Mouse (Mus musculus) thymus, adult 18-20 months (tissue): ENCODE measurements around the gene Bag5.
"Not testable (repeated sequence)": the region's sequence is repeated elsewhere in the genome, so short reads cannot be mapped to it uniquely, and the experiment has no call there.

Experiments
- DNase-seq, 2 experiments: peaks; one replicate each; pipeline ENCODE4 v3.0.0; 2022; ENCODE audit warnings: mixed read lengths in 2 of 2

Bag5 gene

DNA sequence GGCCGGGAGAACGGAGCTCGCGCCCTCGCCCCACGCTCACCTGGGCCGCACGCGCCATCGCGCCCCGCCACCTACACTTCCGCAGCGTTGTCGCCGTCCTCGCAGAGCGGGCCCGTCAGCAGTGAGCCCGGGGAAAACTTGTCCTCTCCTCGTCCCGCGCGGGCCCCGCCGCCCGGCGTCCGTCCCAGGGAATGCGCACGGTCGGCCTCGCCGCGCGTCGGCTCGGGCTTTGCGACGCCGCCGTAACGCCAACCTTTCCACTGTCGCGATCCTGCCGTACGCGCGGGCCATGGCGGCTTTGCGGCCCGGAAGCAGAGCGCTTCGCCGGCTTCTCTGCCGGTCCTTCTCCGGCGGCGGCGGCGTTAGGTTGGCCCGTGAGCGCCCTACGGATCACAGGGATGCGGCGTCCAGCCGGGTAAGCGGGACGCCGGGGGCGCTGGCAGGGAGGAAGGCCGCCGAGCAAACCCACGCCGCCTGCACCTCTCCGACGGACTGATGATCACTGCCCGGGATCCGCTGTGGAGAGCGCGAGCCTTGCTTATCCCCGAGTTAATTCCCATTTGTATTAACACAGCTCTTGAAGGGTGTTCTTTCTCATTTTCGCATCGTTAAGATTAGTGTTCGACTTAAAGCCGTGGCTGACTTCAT lies at the start of gene Bag5, which contains the start of gene Apopt1:
Gene Bag5 (minus strand): TSS at position 254 of the 648 bp plus-strand sequence.
Gene Apopt1 (plus strand): TSS at position 258 of the 648 bp plus-strand sequence.
- peak; percentile 88 for DNase-seq

DNA sequence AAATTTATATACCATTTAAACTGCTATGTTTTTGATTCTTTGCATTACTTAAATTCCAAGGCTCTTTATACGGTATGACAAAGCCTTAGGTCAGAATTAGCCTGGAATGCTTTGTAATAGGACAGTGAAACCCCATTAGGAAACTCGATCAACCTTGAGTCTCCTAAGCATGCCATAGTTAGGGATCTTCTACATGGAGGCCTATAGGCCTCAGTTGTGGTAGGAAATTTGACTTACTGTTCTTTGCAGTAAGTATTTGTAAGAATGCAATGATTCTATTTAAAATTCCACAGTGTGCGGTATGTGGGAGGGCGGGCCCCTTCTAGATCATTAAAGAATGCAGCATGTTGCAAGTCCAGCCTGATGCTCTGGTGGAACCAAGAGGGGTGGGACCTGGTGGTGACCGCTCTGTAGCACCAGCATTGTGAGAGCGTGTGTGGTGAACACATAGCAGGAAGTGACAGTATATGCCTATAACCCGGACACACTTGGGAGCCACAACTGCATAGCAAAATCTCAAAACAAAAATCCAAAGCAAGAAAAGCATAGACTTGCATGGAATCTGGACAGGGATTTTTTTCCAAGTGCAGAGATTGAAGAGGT lies 47.4 kb upstream of the Bag5 start:
- no peak for DNase-seq

DNA sequence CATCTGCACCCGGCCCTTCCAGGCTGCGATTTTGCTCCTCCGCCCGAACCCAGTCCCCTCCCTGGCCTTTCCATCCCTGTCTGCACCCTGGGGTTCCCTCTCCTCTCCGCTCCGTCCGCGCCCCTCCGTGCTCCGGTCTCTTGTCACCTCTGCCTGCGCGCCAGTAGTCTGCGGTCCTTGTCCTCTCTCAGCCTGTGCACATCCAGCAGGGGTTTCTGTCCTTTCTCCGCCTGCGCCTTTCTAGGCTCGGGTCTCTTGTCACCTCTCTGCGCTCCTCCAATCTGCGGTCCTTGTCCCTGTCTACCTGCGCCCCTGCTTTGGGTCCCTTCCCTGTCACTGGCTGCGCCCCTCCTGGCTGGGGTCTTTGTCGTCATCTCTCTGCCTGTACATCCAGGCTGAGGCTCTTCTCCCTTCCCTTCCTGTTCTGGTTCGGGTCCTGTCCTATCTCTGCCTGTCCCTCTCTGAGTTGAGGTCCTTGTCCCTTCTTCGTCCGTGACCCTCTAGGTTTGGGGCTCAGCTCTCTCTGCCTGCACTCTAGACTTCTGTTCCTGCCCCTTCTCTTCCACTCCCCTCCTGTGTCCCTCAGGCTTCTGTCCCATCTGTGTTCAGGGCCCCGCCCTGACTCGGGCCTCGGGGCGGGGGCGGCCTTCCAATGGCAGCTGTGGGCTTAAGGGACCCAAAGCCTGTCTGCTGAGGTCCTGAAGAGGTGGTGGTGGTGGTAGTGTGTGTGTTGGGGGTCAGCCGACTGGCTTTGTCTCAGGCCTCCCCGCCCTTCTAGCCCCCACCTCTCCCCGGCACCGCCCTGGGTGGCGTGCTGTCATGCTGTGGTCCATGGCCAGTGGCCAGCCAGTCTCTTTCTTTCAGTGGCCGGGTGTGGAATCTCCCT lies 46.4 kb upstream of the Bag5 start:
- peak; percentile 32 to 38 for DNase-seq

DNA sequence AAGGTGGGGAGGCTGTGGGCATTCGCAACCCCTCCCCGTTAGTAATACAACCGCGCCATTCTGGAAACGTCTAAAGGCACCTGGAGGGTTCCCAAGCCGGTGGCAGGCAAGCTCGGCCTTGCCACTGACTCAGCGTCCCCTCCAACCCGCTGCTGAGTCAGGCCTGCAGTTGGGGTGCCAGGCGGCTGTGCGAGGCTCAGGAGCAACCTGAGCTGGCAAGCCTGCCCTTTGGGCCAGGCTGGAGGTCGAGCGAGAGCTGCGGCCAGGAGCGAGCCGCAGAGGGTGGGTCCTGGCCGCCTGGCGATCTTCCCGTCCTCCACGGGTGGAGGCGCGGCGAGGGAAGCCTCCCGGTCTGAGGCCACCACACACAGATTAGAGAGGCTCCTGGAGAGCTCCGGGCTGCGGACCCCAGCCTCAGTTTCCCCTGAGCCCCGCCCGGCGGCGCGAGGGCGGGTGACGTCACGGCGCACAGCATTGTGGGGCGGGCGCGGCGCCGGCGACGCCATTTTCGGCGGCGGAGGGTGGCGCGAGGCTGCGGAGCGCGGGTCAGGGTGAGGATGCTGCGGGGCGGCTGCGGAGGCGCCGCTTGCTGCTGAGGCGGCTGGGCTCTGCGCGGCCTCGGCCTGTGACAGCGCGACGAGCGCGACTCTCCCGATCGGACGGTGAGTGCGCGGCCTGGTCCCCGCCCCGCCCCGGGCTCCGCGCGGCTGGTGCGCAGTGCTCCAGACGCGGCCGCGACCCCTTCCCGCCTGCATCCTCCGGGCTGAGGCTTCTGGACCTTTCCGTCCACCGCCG lies 45.5 kb upstream of the Bag5 start, which contains the start of gene Klc1:
Gene Klc1 (plus strand): TSS at position 469 of the 795 bp plus-strand sequence.
- DNase-seq: peak; percentile 52 to 57

DNA sequence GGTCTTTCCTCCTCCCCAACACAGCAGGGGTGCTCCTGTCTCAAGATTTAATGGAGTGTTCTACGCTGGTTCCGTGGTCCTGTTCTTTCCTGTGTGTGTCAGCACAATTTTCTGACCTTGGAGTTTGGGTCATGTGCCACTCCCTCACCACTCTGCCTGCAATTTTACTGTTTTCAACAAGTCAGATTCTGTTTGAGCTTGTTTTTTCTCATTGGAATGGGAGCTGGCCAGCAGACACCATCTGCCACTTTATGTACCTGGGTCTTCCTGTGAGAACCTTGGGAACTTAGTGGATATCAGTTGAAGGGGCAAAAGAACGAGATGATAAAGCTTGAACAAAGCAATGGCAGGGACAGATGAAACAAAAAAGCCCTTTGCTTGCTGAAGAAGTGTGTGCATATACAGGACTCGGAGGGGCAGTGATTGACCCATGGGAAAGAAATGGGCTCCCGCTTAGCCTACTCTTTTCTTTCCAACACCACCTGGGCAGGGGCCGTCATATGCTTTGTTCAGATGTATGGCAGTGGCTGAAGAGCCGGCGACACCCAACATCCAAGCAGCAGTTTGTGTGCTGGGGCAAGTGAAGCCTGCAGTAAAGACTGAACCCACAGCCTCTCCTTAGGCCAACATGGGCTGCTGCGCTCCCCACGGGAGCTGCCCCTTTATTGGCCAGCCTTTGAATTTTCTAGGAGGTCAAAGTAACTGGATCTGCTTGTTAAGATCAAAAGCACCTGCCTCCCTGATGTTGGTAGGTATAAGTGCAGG lies 44.7 kb upstream of the Bag5 start:
- no peak for DNase-seq

DNA sequence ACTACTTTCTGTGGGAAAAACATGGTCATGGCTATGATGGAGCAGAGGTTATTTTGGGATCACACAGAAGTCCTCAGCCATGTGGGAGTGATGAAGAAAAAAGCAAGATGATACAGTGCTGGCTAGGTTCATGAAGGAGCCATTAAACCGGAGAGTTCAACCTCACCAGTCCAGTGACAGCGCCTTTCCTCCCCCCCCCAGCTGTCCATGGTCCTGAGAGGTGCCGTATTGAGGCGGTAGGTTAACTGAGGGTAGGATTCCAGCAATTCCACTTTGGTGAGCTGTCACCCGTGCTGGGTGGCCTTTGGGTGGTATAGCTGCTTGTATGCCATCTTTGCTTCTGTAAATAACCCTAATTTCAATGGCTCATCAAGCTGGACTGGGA lies 43.6 kb upstream of the Bag5 start:
- no peak for DNase-seq

DNA sequence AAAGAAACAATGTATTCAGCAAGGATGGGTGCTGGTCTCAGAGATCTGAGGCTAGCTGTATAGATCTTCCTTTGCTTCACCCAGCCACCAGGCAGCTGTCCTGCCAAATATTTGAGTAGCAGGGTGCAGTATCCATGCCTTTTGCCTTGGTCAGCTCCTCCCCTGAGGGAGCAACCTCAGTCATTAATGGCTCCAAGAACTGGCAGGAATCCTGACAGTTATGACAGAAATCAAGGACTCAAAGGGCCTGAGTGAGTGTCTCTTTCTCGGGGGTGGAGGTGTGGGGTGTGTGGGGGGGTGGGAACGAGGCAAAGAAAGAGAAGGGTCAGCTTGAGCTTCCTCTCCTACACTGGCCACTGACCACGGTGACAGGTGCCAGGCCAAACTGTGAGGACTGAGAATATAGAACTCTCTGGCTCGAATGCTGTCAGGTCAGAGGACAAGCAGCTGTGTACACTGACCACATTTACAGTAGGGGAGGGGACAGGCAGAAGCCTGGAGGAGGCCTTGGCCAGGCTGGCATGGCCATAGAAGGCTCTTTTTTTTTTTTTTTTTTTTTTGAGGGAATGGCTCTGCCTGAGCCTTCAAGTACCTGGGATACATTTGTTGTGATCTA lies 43.1 kb upstream of the Bag5 start:
- no peak for DNase-seq

DNA sequence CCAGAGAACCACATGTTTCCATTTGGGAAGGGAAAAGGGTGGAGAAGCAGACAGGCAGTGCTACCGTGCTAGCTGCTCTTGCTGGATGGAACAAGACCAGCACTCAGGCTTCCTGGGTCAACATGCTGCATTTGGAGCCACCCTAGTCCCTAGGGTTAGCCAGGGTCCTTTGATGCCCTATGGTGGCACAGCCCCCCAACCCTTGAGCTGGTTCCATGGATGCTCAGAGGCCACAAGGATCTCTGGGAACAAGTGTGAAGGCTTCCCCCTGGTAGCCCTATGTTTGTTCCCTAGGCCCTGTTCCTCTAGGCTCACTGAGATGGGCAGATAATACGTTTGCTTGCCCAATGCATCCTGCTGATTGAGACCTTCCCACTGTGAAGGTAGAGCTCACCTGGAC lies 42.2 kb upstream of the Bag5 start:
- no peak for DNase-seq

DNA sequence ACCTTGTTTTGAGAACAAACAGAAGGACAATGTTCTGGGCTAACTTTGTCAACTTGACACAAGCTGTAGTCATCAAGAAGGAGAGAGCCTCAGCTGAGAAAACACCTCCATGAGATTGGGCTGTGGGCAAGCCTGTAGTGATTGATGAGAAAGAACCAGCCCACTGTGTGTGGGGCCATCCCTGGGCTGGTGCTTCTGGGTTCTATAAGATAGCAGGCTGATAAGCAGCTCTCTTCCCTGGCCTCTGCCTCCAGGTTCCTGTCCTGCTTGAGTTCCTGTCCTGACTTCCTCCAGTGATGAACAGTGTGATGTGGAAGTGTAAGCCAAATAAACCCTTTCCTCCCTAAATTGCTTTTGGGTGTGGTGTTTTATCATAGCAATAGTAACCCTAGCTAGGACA lies 41.7 kb upstream of the Bag5 start:
- DNase-seq: no peak

DNA sequence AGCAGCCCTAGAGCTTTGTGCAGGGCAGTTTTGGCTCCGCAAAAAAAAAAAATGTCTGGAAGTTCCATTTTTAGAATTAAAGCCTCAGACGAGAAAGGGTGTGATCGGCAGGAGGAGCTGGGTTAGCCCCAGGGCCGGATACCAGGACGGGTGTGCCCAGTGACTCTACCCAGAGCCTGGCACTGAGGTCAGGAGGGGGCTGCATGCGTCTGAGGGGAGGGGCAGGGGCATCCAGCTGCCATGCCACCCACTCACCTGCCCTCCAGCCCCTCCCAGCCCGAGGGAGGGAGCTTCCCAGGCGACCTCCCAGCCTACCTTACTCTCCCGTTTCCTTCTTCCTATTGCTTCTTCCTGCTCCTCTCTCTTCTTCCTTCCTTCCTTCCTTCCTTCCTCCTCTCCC lies 40.3 kb upstream of the Bag5 start:
- no peak for DNase-seq

DNA sequence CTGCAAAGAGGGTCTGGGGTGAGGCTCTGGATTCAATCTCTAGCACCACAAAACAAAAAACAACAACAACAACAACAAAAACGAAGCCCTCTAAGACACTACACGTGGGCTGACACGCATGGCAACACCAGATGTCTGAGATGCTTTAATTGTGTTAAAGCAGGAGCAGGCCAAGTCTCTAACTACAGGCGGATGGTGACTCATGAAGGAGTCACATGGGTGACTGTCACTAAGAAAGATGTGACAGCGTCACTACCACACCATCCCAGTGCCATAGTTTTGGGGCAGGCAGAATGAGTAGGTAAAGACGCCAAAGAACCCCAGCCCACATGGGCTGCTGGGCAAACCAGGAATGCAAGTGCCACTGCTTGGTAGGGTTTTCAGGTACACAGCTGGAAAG lies 39.4 kb upstream of the Bag5 start:
- DNase-seq: no peak

DNA sequence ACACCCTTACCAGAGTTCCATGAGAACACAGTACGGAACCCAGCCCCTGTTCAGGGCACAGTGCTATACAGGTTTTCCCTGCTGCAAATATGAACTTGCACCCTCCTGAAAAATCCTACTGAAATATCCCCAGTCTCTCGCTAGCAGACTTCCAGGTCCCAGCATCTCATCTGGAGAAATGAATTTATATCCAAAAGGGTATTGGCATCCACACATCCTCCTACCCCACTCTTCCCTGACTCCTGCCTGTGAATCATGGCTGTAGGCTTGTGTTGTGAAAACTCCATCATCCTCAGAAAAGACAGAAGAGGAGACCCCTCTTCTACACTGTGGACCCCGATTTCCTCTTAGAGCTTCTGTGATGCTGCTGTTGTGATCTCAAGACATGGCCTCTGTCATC lies 37.7 kb upstream of the Bag5 start:
- DNase-seq: no peak

DNA sequence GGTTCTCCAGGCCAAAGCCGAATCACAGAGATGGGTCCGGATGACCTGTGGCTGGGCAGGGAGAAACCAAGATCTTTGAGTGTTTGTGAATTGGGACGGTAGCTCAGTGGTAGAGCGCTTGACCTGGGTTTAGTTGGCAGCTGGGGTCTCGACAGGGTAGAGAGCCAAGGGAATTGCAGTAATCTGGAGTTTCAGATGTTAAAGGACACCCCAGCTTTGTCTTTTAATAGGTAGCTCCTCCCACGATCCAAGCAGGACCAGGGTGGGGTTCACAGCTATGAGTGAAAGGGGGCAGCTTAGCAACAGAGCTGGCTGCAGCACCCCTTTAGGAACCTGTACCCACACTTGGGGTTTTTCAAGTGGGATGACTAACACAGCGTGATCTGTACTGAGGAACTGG lies 34.4 kb upstream of the Bag5 start:
- DNase-seq: no peak

DNA sequence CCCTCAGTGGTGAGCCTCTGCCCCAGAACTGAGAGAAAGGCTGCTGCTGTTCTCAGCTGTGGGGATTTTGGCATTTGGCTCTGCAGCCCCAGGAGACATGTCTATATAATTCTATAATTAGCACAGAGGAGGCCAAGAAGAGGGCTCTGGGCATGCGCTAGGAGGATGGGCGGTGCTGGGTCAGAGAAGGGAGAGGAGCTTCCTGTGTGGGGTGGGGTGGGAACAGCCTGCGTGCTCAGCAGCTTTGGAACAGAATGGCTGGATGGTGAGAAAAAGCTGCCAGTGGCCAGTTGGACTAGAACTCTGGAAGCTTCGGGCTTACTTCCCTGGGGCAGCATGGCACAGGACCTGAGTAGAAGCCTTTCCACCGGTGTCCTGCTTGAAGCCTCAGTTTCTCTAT lies 33.0 kb upstream of the Bag5 start:
- DNase-seq: peak; percentile 37 to 44

DNA sequence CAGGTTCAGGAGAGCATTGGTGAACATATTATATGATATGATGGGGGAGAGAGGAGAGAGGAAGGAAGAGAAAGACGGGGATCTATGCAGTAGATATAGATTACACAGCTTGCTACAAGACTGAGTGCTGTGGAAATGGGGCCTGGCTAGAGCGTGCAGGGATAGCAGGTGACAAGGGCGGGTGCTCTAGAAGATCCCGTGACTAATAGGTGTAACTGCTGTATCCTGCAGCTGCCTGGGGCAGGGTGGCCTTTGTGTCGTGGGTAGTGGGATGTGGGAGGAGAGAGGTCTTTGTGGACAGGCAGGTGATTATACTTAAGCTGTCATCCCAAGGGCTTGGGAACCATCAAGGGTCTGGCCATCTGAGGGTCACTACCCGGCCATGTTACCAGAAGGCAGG lies 32.2 kb upstream of the Bag5 start:
- no peak for DNase-seq

DNA sequence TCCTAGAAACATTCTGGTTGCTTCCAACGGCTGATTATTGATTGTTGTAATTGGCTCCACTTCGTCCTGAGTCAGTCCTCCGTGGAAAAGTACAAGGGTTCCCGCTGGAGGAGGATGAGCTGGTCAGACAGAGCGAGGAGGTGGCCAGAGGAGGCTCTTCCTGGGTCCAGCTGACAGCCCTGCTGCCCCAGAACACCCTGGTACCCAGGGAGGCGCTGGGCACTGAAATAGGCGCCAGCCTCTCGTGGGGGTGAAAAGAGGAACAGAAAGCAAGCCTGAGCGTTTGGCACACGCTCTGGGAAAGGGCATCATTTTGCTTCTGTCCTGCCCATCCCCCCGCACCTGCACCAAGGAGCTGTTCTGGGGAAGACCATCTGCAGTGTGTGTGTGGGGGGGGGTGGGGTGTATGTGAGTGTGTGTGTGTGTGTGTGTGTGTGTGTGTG lies 30.9 kb upstream of the Bag5 start:
- DNase-seq: no peak

DNA sequence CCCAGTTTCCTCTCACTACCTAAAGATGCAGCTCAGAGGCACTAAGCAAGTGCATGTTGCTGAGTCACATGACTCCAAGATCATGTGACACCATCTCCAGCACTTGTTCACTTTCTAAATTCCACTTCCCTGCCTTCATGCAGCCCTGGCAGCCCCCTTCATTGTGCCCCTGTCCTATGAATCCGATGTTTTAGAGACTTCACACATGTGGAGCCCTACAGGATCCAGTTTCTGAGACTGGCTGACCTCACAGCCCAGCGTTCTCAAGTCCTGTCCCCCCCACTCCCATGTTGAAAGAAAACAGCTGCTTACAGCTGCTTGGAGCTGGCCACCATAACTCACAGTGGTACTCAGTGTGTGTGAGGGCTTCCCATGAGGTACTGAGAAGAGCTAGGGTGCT lies 30.4 kb upstream of the Bag5 start:
- DNase-seq: no peak

DNA sequence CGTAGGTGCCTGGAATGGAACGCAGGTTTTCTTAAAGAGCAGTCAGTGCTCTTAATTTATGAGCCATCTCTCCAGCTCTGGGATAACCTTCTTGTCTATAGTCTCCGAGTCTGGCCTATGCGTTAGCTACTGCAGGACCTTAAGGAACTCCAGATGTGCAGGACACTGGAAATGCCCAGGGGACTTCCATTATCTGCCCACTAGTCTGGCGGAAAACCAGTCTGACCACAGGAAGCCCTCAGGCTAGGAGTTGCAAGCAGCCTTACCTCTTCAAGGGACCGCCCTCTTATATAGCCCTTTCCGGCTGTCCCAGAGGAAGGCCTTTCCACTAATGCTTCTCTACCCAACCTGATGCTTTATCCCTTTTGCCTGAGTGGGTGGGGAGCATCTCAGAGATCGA lies 28.3 kb upstream of the Bag5 start:
- DNase-seq: no peak

DNA sequence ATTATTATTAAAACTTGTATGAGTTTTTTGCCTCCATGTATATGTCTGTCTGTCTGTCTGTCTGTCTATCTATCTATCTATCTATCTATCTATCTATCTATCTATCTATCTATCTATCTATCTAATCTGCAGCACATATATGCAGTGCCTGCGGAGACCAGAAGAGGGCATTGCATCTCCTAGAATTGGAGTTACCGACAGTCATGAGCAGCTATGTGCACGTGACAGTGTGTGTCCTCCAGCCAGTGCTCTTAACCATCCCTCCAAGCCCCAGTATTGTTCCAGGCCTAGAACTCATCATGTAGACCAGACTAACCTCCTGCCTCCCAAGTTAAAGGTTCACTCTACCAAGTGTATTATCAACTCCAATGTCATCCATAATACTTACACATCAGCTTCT lies 25.7 kb upstream of the Bag5 start:
- DNase-seq: no peak

DNA sequence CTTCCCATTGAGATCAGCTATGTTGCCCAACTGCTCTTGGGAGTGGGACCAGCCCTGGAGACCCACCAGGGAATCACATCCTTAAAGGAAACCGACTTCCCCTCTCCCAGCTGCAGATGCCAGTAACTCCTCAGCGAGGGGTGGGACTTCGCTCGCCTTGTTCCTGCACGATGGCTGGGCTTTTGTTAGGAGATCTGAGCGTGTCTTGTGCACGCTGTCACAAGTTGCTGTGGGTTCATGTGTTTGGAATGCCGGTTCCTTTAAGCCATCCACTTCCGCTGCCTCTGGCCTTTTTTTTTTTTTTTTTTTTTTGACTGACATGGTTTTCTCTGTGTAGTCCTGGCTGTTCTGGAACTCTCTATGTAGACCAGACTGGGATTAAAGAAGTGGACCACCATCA lies 24.3 kb upstream of the Bag5 start:
- DNase-seq: no peak

DNA sequence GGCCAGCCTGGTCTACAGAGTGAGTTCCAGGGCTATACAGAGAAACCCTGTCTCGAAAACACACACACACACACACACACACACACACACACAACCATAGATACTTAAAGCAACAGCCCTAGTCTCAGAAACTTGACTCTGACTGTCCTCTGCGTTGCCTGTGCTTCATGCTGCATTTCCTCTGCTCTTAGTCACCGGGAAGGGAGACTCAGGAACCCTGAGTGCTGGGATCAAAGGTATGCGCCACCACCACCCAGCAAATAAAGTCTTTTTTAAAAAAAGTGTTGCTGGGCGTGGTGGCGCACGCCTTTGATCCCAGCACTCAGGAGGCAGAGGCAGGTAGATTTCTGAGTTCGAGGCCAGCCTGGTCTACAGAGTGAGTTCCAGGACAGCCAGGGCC lies 23.6 kb upstream of the Bag5 start:
- DNase-seq: not testable (repeated sequence)

DNA sequence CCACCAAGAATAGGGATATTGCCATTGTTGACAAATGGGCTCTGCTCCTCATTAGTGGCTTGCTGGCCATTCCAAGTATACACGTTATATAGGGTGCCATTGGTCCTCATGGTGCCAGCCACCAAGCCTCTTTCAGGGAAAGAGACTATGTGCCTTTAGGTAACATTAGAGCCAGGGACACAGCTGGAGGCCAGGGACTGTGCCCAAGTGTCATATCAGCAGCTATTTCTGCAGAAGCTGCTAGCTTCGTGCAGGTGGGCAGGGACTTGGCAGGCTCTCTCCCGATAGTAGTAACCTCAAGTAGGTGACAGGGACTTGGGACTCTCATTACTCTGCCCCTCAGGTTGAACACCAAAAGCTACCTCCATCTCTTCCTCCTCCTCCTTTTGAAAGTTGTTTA lies 21.9 kb upstream of the Bag5 start:
- no peak for DNase-seq
